Mouse (Mus musculus) bone marrow macrophage, adult 2 months (primary cell): ENCODE results near the gene Rassf2.

Source experiments
- CTCF ChIP-seq: IDR thresholded peaks from 2 replicates; pipeline ENCODE4 v1.5.1; 2012; ENCODE audit warnings: low read depth, mild to moderate bottlenecking, low read length, moderate library complexity
- POLR2A ChIP-seq: IDR thresholded peaks from 2 replicates; pipeline ENCODE4 v1.6.1; 2012; ENCODE audit warnings: mild to moderate bottlenecking, low read depth, low read length, borderline replicate concordance

- no peak for TF ChIP-seq CTCF
- no peak for TF ChIP-seq POLR2A
Measured at GRCm38 (mm10) chr2:131948156-131948555, 81.9 kb downstream of the Rassf2 start.
